Mouse (Mus musculus) gastrocnemius, postnatal 25 days (tissue): ENCODE data around the gene Vangl2. TPM values are rescaled to one million over a fixed set of nuclear protein-coding genes. Genes with fewer than 3 reads are reported as not detected.

Source experiments
- DNase-seq: peaks from one replicate; pipeline ENCODE4 v3.0.0; 2022
- long read RNA-seq, 2 experiments: library from polyadenylated mRNA; stranded (forward); transcript quantifications; one replicate each; pipeline ENCODE4 v2.0.0; 2021
- total RNA-seq, 2 experiments: library from RNA; stranded (reverse); gene quantifications; 1 replicate in 1 of 2; 2 replicates in 1 of 2; pipeline ENCODE4 v1.2.3; 2021

Gene Vangl2
- total RNA-seq: under 1 TPM; 0.80 to 1.00 TPM
- long read RNA-seq, experiment 1: 0 reads
- long read RNA-seq, experiment 2, partial matches to known transcripts: 1 of 1 reads
- long read RNA-seq, experiment 2, other reads (novel, unspliced or antisense): 0 of 1 reads

- DNase-seq: no peak
Observed at GRCm38 (mm10) chr1:172028394-172029275, at the start of gene Vangl2. Vangl2 (minus strand) TSS chr1:172028444.

GRCm38 (mm10) chr1:172077981-172078380 is 49.7 kb upstream of the Vangl2 start:
- DNase-seq: no peak

GRCm38 (mm10) chr1:172072604-172073003 is 44.4 kb upstream of the Vangl2 start:
- DNase-seq: no peak

- no peak for DNase-seq
Observed at GRCm38 (mm10) chr1:172071556-172071955, 43.3 kb upstream of the Vangl2 start.

DNA sequence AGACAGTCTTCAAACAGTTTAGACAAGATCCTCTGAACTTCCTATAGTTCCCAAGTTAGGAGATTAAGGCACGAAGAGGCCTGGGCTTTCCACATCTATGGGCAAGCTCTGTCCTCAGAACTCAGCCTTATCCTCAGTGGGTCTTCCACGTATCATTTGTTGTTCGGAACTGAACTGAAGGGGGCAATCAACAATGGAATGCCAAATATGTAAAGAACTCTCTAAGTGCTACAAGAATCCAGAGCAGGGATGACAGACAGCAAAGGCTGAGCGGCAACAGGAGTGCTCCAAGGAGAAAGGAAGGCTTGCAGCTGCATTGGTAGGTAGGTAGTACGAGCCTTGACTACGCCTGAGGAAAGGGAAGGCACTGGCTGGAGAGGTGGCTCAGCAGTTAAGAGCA is 42.0 kb upstream of the Vangl2 start:
- no peak for DNase-seq

DNA sequence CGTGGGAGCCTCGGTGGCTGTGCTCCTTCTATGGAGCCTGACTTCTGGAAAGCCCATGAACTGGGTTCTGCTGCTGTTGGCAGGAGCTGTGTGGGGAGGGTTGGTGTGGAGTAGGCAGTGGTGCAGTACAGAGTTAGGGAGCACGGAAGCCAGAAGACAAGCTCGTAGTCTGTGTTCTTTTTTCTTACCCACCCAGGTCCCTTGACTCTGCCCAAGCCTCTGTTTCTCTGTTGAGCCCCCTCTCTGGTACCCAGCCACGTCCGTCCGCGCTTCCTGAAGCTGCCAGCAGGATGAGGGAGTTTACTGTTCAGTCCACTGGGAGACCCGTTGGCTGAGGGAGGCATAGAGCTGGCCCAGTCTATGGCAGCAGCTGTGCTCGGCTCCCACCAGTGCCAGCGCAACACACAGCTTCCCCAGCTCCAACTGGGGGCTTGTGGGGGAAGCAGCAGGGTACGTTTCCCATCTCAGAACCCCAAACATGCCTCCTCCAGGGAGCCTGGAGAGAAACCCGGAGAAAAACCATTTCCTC is 36.4 kb upstream of the Vangl2 start:
- no peak for DNase-seq

- DNase-seq: no peak
Observed at GRCm38 (mm10) chr1:172063291-172064023, 35.2 kb upstream of the Vangl2 start.

- DNase-seq: no peak
Observed at GRCm38 (mm10) chr1:172062101-172062500, 33.9 kb upstream of the Vangl2 start.

GRCm38 (mm10) chr1:172061217-172061616 is 33.0 kb upstream of the Vangl2 start:
- DNase-seq: no peak

DNA sequence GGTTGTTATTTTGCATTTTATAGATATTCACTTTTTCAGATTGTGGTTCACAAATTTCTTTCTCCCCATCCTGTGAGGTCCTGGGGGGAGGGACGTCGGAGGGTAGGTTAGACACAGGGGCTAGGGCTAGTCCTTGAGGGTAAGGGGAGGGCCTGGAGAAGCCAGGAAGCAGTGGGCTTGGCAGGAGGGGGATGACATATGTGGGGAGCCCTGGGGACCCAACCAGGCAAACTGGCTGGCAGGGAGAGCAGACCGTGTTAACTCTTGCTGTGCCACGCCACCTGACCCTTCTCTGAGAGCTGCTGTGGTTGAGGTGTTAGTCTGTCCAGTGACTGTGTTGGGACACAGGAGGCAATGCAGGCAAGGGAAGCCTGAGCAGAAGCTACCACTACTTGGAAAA is 32.4 kb upstream of the Vangl2 start:
- no peak for DNase-seq

GRCm38 (mm10) chr1:172058874-172059273 is 30.6 kb upstream of the Vangl2 start:
- no peak for DNase-seq

- no peak for DNase-seq
Observed at GRCm38 (mm10) chr1:172058321-172058720, 30.1 kb upstream of the Vangl2 start.

- no peak for DNase-seq
Observed at GRCm38 (mm10) chr1:172057491-172057921, 29.3 kb upstream of the Vangl2 start, which contains the start of gene Nhlh1. Nhlh1 (minus strand) TSS chr1:172057573.

- DNase-seq: no peak
Observed at GRCm38 (mm10) chr1:172056251-172056650, 28.0 kb upstream of the Vangl2 start.

DNA sequence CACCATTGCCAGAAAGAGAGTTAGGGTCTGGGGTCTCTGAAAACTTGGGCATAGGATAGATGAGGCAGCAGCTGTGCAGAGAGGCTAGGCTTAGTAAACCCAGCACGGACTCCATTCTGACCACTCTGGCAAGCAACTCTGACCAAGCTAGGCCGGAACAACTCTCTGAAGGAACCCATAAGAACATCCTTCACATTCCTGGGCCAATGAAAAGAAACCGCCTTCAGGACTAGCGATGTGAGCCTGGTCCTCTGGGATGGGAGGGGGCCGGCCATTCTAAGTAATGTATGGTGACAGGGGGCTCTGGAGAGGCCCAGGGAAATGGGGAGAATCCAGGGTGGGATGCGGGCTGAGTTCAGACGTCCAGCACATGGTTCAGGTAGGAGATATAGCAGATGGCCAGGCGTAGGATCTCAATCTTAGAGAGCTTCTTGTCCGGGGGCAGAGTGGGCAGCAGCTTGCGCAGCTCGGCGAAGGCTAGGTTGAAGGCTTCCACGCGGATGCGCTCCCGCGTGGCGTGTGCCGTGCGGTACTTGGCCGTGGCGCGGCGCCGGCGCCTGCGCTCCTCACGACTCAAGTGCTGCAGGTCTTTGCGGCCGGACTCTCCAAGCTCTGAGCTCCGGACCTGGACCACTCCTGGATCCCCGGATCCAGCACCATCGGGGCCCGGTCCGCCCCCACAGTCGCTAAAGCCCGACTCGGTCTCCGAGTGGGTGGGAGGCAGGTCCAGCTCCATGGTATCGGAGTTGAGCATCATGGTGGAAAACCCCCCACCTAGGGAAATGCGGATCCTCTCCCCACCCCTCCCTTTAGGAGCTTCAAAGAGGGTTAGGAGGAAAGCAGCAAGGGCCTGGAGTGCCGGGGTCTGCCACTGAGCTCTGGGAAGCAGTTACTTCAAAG is 25.5 kb upstream of the Vangl2 start:
- no peak for DNase-seq

- DNase-seq: no peak
Observed at GRCm38 (mm10) chr1:172052766-172053279, 24.6 kb upstream of the Vangl2 start.

DNA sequence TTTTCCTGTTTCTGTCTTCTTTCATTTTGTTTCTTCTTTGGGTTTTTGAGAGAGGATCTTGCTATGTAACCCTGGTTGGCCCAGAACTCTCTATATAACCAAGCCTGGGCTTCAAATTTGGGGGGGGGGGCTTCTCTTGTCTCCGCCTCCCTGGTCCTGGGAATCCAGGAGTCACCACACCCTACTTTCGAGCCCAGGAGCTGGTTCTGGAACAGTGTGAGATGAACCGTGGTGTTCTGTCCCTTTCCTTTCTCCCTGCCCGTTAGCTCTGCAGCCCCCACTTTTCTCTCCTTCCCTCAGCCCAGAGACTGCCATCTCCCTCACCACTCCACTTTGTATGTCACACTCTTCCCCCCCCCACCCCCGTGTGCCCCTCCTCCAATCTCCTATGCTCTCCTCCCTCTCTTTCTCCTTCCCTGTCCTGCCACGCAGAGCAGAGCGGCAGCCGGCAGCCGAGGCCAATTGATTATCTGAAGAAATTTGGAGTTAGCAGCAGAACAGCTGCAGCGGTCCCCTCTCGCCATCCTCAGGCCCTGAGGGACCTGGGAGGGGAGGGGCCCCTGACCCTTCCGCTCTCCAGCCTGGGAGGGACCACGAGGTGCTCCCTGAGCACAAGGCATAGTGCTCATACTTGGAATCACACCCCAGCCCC is 21.0 kb upstream of the Vangl2 start:
- no peak for DNase-seq

GRCm38 (mm10) chr1:172048241-172048734 is 20.0 kb upstream of the Vangl2 start:
- DNase-seq: no peak

GRCm38 (mm10) chr1:172046938-172047337 is 18.7 kb upstream of the Vangl2 start:
- peak; percentile 58 for DNase-seq

DNA sequence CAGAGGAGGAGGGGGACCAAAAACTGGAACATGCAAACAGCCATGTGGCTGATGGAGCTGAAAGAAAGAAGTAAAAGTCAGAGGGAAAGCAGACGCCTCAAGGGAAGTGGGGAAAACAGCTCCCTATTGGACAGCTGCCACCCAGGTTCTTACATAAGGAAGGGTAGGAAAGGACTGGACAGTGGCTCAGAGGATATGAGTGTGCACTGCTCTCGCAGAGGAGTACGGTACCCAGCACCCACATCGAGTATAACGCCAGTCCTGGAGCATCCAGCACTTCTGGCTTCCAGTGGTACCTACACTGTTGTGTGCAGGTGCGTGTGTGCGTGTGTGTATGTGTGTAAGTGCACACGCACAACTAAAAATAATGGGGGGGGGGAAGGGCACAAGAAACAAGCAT is 18.2 kb upstream of the Vangl2 start:
- DNase-seq: no peak

- peak; percentile 51 for DNase-seq
Observed at GRCm38 (mm10) chr1:172029914-172030313, 1.7 kb upstream of the Vangl2 start.
